25 mouse cellular contexts compared by ENCODE assay signal in genomic region chr2:30323111-30323510, GRCm38 (mm10). TPM values are rescaled to one million over a fixed set of nuclear protein-coding genes. Genes with fewer than 3 reads are reported as not detected.
DNase-seq lines count a peak whose midpoint lies in the region; ATAC-seq and TF ChIP-seq lines count a peak whose summit lies in the region.
"Had no signal": no experiment of that assay in that cellular context is flagged by ENCODE, and none has a peak within 500 bp of the region (broad histone marks: within the 10 kb centered on the region; RNA-seq: fewer than 3 reads in every experiment).

No protein-coding gene starts in this region.

- ATAC-seq in frontal cortex, adult (ENCODE audit: low TSS enrichment), result no peak
- ATAC-seq: activated CD4-positive, CD25-positive, alpha-beta regulatory T cell, adult 4 months; intestine, embryonic 16.5 days had no signal

- no peak overlapping the region for H3K27ac ChIP-seq in testis, adult 2 months (ENCODE audit: control insufficient read depth, insufficient read depth, low read depth, low read length)
- H3K27ac ChIP-seq: embryonic facial prominence, embryonic 10.5 days; forebrain, embryonic 12.5 days; heart, embryonic 13.5 days; hindbrain, embryonic 15.5 days had no signal

- peaks cover 5% of the 10 kb centered on the region for H3K36me3 ChIP-seq in testis, adult 2 months (ENCODE audit: control insufficient read depth, insufficient read depth, low read length)

- H3K27me3 ChIP-seq in testis, adult 2 months (ENCODE audit: control insufficient read depth, insufficient read depth, low read length), result no peaks in the 10 kb centered on the region
- H3K27me3 ChIP-seq: forebrain, embryonic 12.5 days; heart, embryonic 13.5 days; hindbrain, embryonic 15.5 days had no signal

- no peaks in the 10 kb centered on the region for H3K4me1 ChIP-seq in testis, adult 2 months (ENCODE audit: control insufficient read depth, insufficient read depth, low read length)
- H3K4me1 ChIP-seq: embryonic facial prominence, embryonic 10.5 days; forebrain, embryonic 12.5 days; heart, embryonic 13.5 days; hindbrain, embryonic 15.5 days had no signal

- peak overlapping the region; percentile 58 for H3K4me3 ChIP-seq in testis, adult 2 months (ENCODE audit: control insufficient read depth, low read depth, low read length)
- H3K4me3 ChIP-seq: embryonic facial prominence, embryonic 10.5 days; erythroblast, embryonic 14.5 days; forebrain, embryonic 12.5 days; heart, embryonic 13.5 days; hindbrain, embryonic 15.5 days had no signal

- no peak for TF ChIP-seq POLR2A in testis, adult 2 months (IDR thresholded peaks at IDR 0.05; ENCODE audit: control insufficient read depth, low read depth, low read length)

- TF ChIP-seq CTCF in testis, adult 2 months (IDR thresholded peaks at IDR 0.05; ENCODE audit: control insufficient read depth, insufficient read depth, insufficient replicate concordance, low read depth, low read length), result no peak

- DNase-seq in adrenal gland, adult 2 months, result peak; percentile 67
- no peak for DNase-seq in adrenal gland, adult 8-10 months
- no peak for DNase-seq in testis, postnatal 14 days (ENCODE audit: low spot score)
- DNase-seq in brain, adult 2 months (ENCODE audit: low read depth, low spot score), result peak; percentile 51
- no peak for DNase-seq in liver
- DNase-seq: cerebellum, adult 2 months; cerebellum, postnatal 10 days; gastrocnemius, postnatal 36 days; heart, adult 11 months; heart, postnatal 36 days; kidney, adult 2 months had no signal

RNA-seq across cellular contexts. Expression of gene Sh3glb2, which starts 36.0 kb away (rescaled TPM):
- total RNA-seq in adrenal gland, adult 2 months (2021), result 10 to 100 TPM; 74.8 to 80.1 TPM
- polyA plus RNA-seq in adrenal gland, adult 2 months (2012; rRNA removed), result 270 and 325 TPM in 2 replicates
- 100 to 1,000 TPM in 2 of 4 experiments, 10 to 100 TPM in 2; 85.4 to 115 (median 101) TPM for total RNA-seq in adrenal gland, adult 8-10 months (2022)
- polyA plus RNA-seq in testis, adult 2 months (2012; rRNA removed), result 21.8 and 25.3 TPM in 2 replicates

RNA-seq across cellular contexts. Expression of gene Nup188, which starts 36.9 kb away (rescaled TPM):
- total RNA-seq in adrenal gland, adult 2 months (2021), result 10 to 100 TPM; 24.9 to 31.1 TPM
- 54.4 and 66.6 TPM in 2 replicates for polyA plus RNA-seq in adrenal gland, adult 2 months (2012; rRNA removed)
- total RNA-seq in adrenal gland, adult 8-10 months (2022), result 10 to 100 TPM; 28.2 to 33.6 (median 30.2) TPM
- polyA plus RNA-seq in testis, adult 2 months (2012; rRNA removed), result 125 and 135 TPM in 2 replicates

RNA-seq across cellular contexts. Expression of gene Dolk, which starts 37.0 kb away (rescaled TPM):
- total RNA-seq in adrenal gland, adult 2 months (2021), result 10 to 100 TPM; 39.5 to 61.5 TPM
- 39.0 and 42.2 TPM in 2 replicates for polyA plus RNA-seq in adrenal gland, adult 2 months (2012; rRNA removed)
- total RNA-seq in adrenal gland, adult 8-10 months (2022), result 10 to 100 TPM; 31.2 to 42.7 (median 37.6) TPM
- polyA plus RNA-seq in testis, adult 2 months (2012; rRNA removed), result 6.2 and 6.6 TPM in 2 replicates

RNA-seq across cellular contexts. Expression of gene Miga2, which starts 40.9 kb away (rescaled TPM):
- 100 to 1,000 TPM in 1 of 2 experiments, 10 to 100 TPM in 1; 71.7 to 111 TPM for total RNA-seq in adrenal gland, adult 2 months (2021)
- 55.8 and 68.1 TPM in 2 replicates for polyA plus RNA-seq in adrenal gland, adult 2 months (2012; rRNA removed)
- total RNA-seq in adrenal gland, adult 8-10 months (2022), result 100 to 1,000 TPM in 1 of 4 experiments, 10 to 100 TPM in 3; 80.6 to 104 (median 91.1) TPM
- polyA plus RNA-seq in testis, adult 2 months (2012; rRNA removed), result 6.3 and 6.7 TPM in 2 replicates

RNA-seq across cellular contexts. Expression of gene Gm28038, which starts 42.3 kb away (rescaled TPM):
- total RNA-seq in adrenal gland, adult 2 months (2021), result not detected
- polyA plus RNA-seq in adrenal gland, adult 2 months (2012; rRNA removed), result not detected in 2 replicates
- total RNA-seq in adrenal gland, adult 8-10 months (2022), result not detected
- not detected in 2 replicates for polyA plus RNA-seq in testis, adult 2 months (2012; rRNA removed)
- total RNA-seq: G1E; gastrocnemius, adult 8-10 months; gastrocnemius, postnatal 36 days had no signal
- polyA plus RNA-seq: activated CD4-positive, CD25-positive, alpha-beta regulatory T cell, adult 4 months; cerebellum, adult 2 months; embryonic facial prominence, embryonic 10.5 days; embryonic facial prominence, embryonic 14.5 days; erythroblast, embryonic 14.5 days; forebrain, embryonic 12.5 days; G1E; heart, embryonic 13.5 days; heart, postnatal 0 days; hindbrain, embryonic 11.5 days; hindbrain, embryonic 15.5 days; intestine, embryonic 16.5 days; kidney, adult 2 months had no signal

Comparison
In these comparisons a context has a peak if more than half of its experiments do, and no peak if none do; other contexts are left out.
1. DNase-seq: peak in adrenal gland, adult 2 months (single experiment) and brain, adult 2 months (single experiment); none in adrenal gland, adult 8-10 months (single experiment), testis, postnatal 14 days (single experiment) and liver (single experiment).